Mouse (Mus musculus) MN1 (cell line): Measurements from ENCODE around the gene Hnrnph1.
A peak's percentile ranks its signal among the peaks of the same experiment; 100 is the strongest.
"Not testable (repeated sequence)": the region's sequence is repeated elsewhere in the genome, so short reads cannot be mapped to it uniquely, and the experiment has no call there.

Experiments used
- DNase-seq: peaks from one replicate; pipeline ENCODE4 v3.0.0-alpha.2; 2016; ENCODE audit warnings: low spot score

Hnrnph1 gene

GRCm38 (mm10) chr11:50376911-50377891, at the start of gene Hnrnph1:
Gene Hnrnph1 (plus strand): TSS chr11:50376990.
- DNase-seq: peak; percentile 100

- DNase-seq: no peak
Observed at GRCm38 (mm10) chr11:50328075-50328625, 48.6 kb upstream of the Hnrnph1 start.

GRCm38 (mm10) chr11:50329378-50329777, 47.4 kb upstream of the Hnrnph1 start:
- DNase-seq: no peak

GRCm38 (mm10) chr11:50333181-50333580, 43.6 kb upstream of the Hnrnph1 start:
- no peak for DNase-seq

- no peak for DNase-seq
Observed at GRCm38 (mm10) chr11:50336126-50336525, 40.7 kb upstream of the Hnrnph1 start.

- DNase-seq: no peak
Observed at GRCm38 (mm10) chr11:50336891-50337290, 39.9 kb upstream of the Hnrnph1 start.

- no peak for DNase-seq
Observed at GRCm38 (mm10) chr11:50345486-50345885, 31.3 kb upstream of the Hnrnph1 start.

GRCm38 (mm10) chr11:50346256-50347032, 30.3 kb upstream of the Hnrnph1 start:
- DNase-seq: no peak

GRCm38 (mm10) chr11:50352177-50352576, 24.6 kb upstream of the Hnrnph1 start:
- no peak for DNase-seq

GRCm38 (mm10) chr11:50354162-50354561, 22.6 kb upstream of the Hnrnph1 start, which contains the start of gene Cby3:
Gene Cby3 (plus strand): TSS chr11:50354462.
- DNase-seq: no peak

GRCm38 (mm10) chr11:50354851-50355250, 21.9 kb upstream of the Hnrnph1 start:
- no peak for DNase-seq

- DNase-seq: no peak
Observed at GRCm38 (mm10) chr11:50355395-50355794, 21.4 kb upstream of the Hnrnph1 start.

GRCm38 (mm10) chr11:50358950-50359861, 17.6 kb upstream of the Hnrnph1 start:
- peak; percentile 86 for DNase-seq

- not testable (repeated sequence) for DNase-seq
Observed at GRCm38 (mm10) chr11:50361282-50361681, 15.5 kb upstream of the Hnrnph1 start.

- DNase-seq: peak; percentile 89
Observed at GRCm38 (mm10) chr11:50364548-50364947, 12.2 kb upstream of the Hnrnph1 start.

GRCm38 (mm10) chr11:50365322-50365721, 11.5 kb upstream of the Hnrnph1 start:
- DNase-seq: no peak

- no peak for DNase-seq
Observed at GRCm38 (mm10) chr11:50367531-50367930, 9.3 kb upstream of the Hnrnph1 start.

GRCm38 (mm10) chr11:50369360-50369911, 7.4 kb upstream of the Hnrnph1 start:
- DNase-seq: peak; percentile 95

- peak; percentile 63 for DNase-seq
Observed at GRCm38 (mm10) chr11:50370969-50371368, 5.8 kb upstream of the Hnrnph1 start.

GRCm38 (mm10) chr11:50371399-50371841, 5.4 kb upstream of the Hnrnph1 start:
- peak; percentile 88 for DNase-seq

GRCm38 (mm10) chr11:50371911-50372310, 4.9 kb upstream of the Hnrnph1 start:
- no peak for DNase-seq
